Mouse (Mus musculus) lung, embryonic 14.5 days (tissue): Measurements from ENCODE around the gene Sox6. TPM values are rescaled to one million over a fixed set of nuclear protein-coding genes. Genes with fewer than 3 reads are reported as not detected.

Source experiments
- ATAC-seq: fragments of 200-750 bp; cut with Nextera tagmentation; 2 replicates; pipeline ENCODE4 v1.8.0; 2017; ENCODE audit warnings: mild to moderate bottlenecking, moderate TSS enrichment, moderate library complexity; ENCODE audit not compliant: insufficient read depth
- DNase-seq: peaks from one replicate; pipeline ENCODE4 v3.0.0-alpha.2; 2015
- H3K27ac ChIP-seq: fragments of 300-500 bp; sonication (generic); 2 replicates; pipeline ENCODE4 v1.5.1; 2014; ENCODE audit warnings: low read depth, mild to moderate bottlenecking, moderate library complexity
- H3K27me3 ChIP-seq: fragments of 300-500 bp; sonication (generic); 2 replicates; pipeline ENCODE4 v1.6.1; 2014; ENCODE audit warnings: low read length, control low read depth; ENCODE audit not compliant: insufficient read depth
- H3K36me3 ChIP-seq: fragments of 300-500 bp; sonication (generic); 2 replicates; pipeline ENCODE4 v1.6.1; 2014; ENCODE audit warnings: control low read depth; ENCODE audit not compliant: insufficient read depth
- H3K4me1 ChIP-seq: fragments of 300-500 bp; sonication (generic); 2 replicates; pipeline ENCODE4 v1.6.1; 2014; ENCODE audit warnings: antibody characterized with exemption, control low read depth; ENCODE audit not compliant: insufficient read depth
- H3K4me2 ChIP-seq: fragments of 300-500 bp; sonication (generic); 2 replicates; pipeline ENCODE4 v1.6.1; 2014; ENCODE audit warnings: mild to moderate bottlenecking
- H3K4me3 ChIP-seq: fragments of 300-500 bp; sonication (generic); 2 replicates; pipeline ENCODE4 v1.5.1; 2014; ENCODE audit warnings: low read depth, low read length
- H3K9ac ChIP-seq: fragments of 300-500 bp; sonication (generic); 2 replicates; pipeline ENCODE4 v1.6.1; 2014
- H3K9me3 ChIP-seq: fragments of 300-500 bp; sonication (generic); 2 replicates; pipeline ENCODE4 v1.6.1; 2016; ENCODE audit warnings: low read depth, low read length, control low read depth
- CTCF ChIP-seq: IDR thresholded peaks from 2 replicates; pipeline ENCODE4 v1.5.1; 2016; ENCODE audit warnings: antibody characterized with exemption, low read depth
- WGBS: fragments of 180-500 bp; shearing (Covaris S2); extraction: QIAGEN DNeasy Blood & Tissue Kit; methylation state at CpG from one replicate; pipeline ENCODE4 v1.1.7; 2014; 5-methylcytosine and 5-hydroxymethylcytosine counted together
- polyA plus RNA-seq: library from polyadenylated mRNA; unstranded; fragments of >200 nt; fragmentation: Nextera tagmentation; extraction: Ambion mirVana; gene quantifications from 2 replicates; pipeline ENCODE4 v1.2.1, GENCODE M21; 2014

Sox6 gene
- polyA plus RNA-seq, 1 experiment from 2014 or later = 22.0 TPM

- TF ChIP-seq CTCF = no peak
- Histone ChIP-seq H3K27ac (no peak overlapping the region), H3K9me3 (no peaks in the 10 kb centered on the region), H3K27me3 (peaks cover 45% of the 10 kb centered on the region), H3K4me3 (no peak overlapping the region), H3K36me3 (no peaks in the 10 kb centered on the region), H3K9ac (no peak overlapping the region), H3K4me2 (peak overlapping the region; percentile 25; the same call in 1 of the 2 replicates), H3K4me1 (no peaks in the 10 kb centered on the region)
- ATAC-seq = no peak
- no peak for DNase-seq
- 42% methylated on average over 18 of the region's 18 CpGs for WGBS
These were observed 1.7 kb downstream of the Sox6 start for GRCm38 (mm10) chr7:116036591-116037555.

- Histone ChIP-seq H3K36me3 (no peaks in the 10 kb centered on the region), H3K4me2 (no peak overlapping the region), H3K27ac (no peak overlapping the region), H3K4me3 (no peak overlapping the region), H3K9me3 (no peaks in the 10 kb centered on the region), H3K9ac (no peak overlapping the region), H3K4me1 (0 out of 2 replicates have a peak, but pooled peaks cover 7% of the 10 kb centered on the region), H3K27me3 (peaks cover 42% of the 10 kb centered on the region)
- no peak for TF ChIP-seq CTCF
- DNase-seq = no peak
- 62% methylated on average over 4 of the region's 4 CpGs for WGBS
- ATAC-seq = no peak
These were observed 3.1 kb downstream of the Sox6 start for GRCm38 (mm10) chr7:116035504-116035903.

GRCm38 (mm10) chr7:116034282-116034758 lies 4.3 kb downstream of the Sox6 start:
- WGBS = under 1% methylated on average over 25 of the region's 25 CpGs
- TF ChIP-seq CTCF = no peak
- H3K4me2 ChIP-seq = peak overlapping the region; percentile 98
- DNase-seq (peak; percentile 74), ATAC-seq (peak; percentile 45)
- H3K4me3 ChIP-seq = peak overlapping the region; percentile 56
- H3K27me3 ChIP-seq = peaks cover 36% of the 10 kb centered on the region
- 0 out of 2 replicates have a peak, but pooled peaks cover 7% of the 10 kb centered on the region for H3K4me1 ChIP-seq
- peak overlapping the region; percentile 59 for H3K9ac ChIP-seq
- no peaks in the 10 kb centered on the region for H3K36me3 ChIP-seq
- peak overlapping the region; percentile 86 for H3K27ac ChIP-seq
- H3K9me3 ChIP-seq = no peaks in the 10 kb centered on the region

- Histone ChIP-seq H3K9ac (peak overlapping the region; percentile 59), H3K27me3 (peaks cover 30% of the 10 kb centered on the region), H3K4me3 (peak overlapping the region; percentile 56), H3K27ac (peak overlapping the region; percentile 86), H3K4me2 (peak overlapping the region; percentile 98), H3K9me3 (no peaks in the 10 kb centered on the region), H3K36me3 (no peaks in the 10 kb centered on the region), H3K4me1 (0 out of 2 replicates have a peak, but pooled peaks cover 7% of the 10 kb centered on the region)
- peak; percentile 68 for DNase-seq
- WGBS = 0% methylated on average over 54 of the region's 54 CpGs
- TF ChIP-seq CTCF = no peak; the same call in 1 of the 2 replicates
- peak; percentile 45 for ATAC-seq
These were observed 5.0 kb downstream of the Sox6 start for GRCm38 (mm10) chr7:116033371-116034241.

- under 1% methylated on average over 11 of the region's 11 CpGs for WGBS
- H3K9ac ChIP-seq = peak overlapping the region; percentile 76
- H3K27me3 ChIP-seq = peaks cover 25% of the 10 kb centered on the region
- TF ChIP-seq CTCF = peak; percentile 87
- no peaks in the 10 kb centered on the region for H3K36me3 ChIP-seq
- peak; percentile 96 for DNase-seq
- peak overlapping the region; percentile 98 for H3K4me2 ChIP-seq
- peak overlapping the region; percentile 90 for H3K27ac ChIP-seq
- 0 out of 2 replicates have a peak, but pooled peaks cover 7% of the 10 kb centered on the region for H3K4me1 ChIP-seq
- peak overlapping the region; percentile 56 for H3K4me3 ChIP-seq
- ATAC-seq = no peak; the same call in 1 of the 2 replicates
- no peaks in the 10 kb centered on the region for H3K9me3 ChIP-seq
These were observed 5.8 kb downstream of the Sox6 start for GRCm38 (mm10) chr7:116032596-116033307.
